Mouse (Mus musculus) MEL (cell line): ENCODE results near the gene Gpr15.
A peak's percentile ranks its signal among the peaks of the same experiment; 100 is the strongest.

ENCODE experiments used
- CTCF ChIP-seq, 3 experiments: IDR thresholded peaks in 2 of 3; conservative IDR thresholded peaks in 1 of 3; 2 replicates each; pipeline ENCODE4 v1.5.1; 2011 to 2012; ENCODE audit warnings: low read length in 3 of 3, low read depth in 2 of 3, mild to moderate bottlenecking in 2 of 3, improper control_type of control experiment in 1 of 3, inconsistent platforms in 1 of 3, mixed read lengths in 1 of 3, moderate library complexity in 1 of 3; ENCODE audit not compliant: control insufficient read depth in 1 of 3, insufficient read depth in 1 of 3, poor library complexity in 1 of 3, severe bottlenecking in 1 of 3
- EP300 ChIP-seq, 2 experiments: IDR thresholded peaks; 2 replicates each; pipeline ENCODE4 v1.6.1; 2011; ENCODE audit warnings: improper control_type of control experiment in 2 of 2, low read length in 2 of 2, low read depth in 1 of 2, mild to moderate bottlenecking in 1 of 2
- GATA1 ChIP-seq: IDR thresholded peaks from 2 replicates; pipeline ENCODE4 v1.6.1; 2011; ENCODE audit warnings: low read depth, low read length, improper control_type of control experiment
- JUND ChIP-seq: IDR thresholded peaks from 2 replicates; pipeline ENCODE4 v1.6.1; 2011; ENCODE audit warnings: low read depth, mild to moderate bottlenecking, improper control_type of control experiment, low read length
- NELFE ChIP-seq: IDR thresholded peaks from 2 replicates; pipeline ENCODE4 v1.6.1; 2011; ENCODE audit warnings: low read depth, low read length, improper control_type of control experiment
- POLR2A ChIP-seq, 2 experiments: IDR thresholded peaks; 2 replicates each; pipeline ENCODE4 v1.6.1; 2011 to 2012; ENCODE audit warnings: low read length in 2 of 2, mild to moderate bottlenecking in 2 of 2, control low read depth in 1 of 2, improper control_type of control experiment in 1 of 2, low read depth in 1 of 2, moderate library complexity in 1 of 2; ENCODE audit not compliant: control insufficient read depth in 1 of 2, insufficient read depth in 1 of 2, poor library complexity in 1 of 2
- RAD21 ChIP-seq: IDR thresholded peaks from 2 replicates; pipeline ENCODE4 v1.6.1; 2011; ENCODE audit warnings: mild to moderate bottlenecking, low read depth, low read length, improper control_type of control experiment
- TAL1 ChIP-seq: IDR thresholded peaks from 2 replicates; pipeline ENCODE4 v1.6.1; 2012; ENCODE audit warnings: mild to moderate bottlenecking, inconsistent platforms, low read length, moderate library complexity, mixed read lengths
- TBP ChIP-seq: IDR thresholded peaks from 2 replicates; pipeline ENCODE4 v1.8.0; 2011; ENCODE audit warnings: low read depth, low read length, improper control_type of control experiment
- UBTF ChIP-seq: IDR thresholded peaks from 2 replicates; pipeline ENCODE4 v1.6.1; 2012; ENCODE audit warnings: low read depth, mild to moderate bottlenecking, inconsistent platforms, low read length, improper control_type of control experiment, moderate library complexity, borderline replicate concordance; ENCODE audit not compliant: insufficient read depth
- ZC3H11A ChIP-seq: IDR thresholded peaks from 2 replicates; pipeline ENCODE4 v1.6.1; 2012; ENCODE audit warnings: low read depth, mild to moderate bottlenecking, inconsistent platforms, low read length, improper control_type of control experiment

DNA sequence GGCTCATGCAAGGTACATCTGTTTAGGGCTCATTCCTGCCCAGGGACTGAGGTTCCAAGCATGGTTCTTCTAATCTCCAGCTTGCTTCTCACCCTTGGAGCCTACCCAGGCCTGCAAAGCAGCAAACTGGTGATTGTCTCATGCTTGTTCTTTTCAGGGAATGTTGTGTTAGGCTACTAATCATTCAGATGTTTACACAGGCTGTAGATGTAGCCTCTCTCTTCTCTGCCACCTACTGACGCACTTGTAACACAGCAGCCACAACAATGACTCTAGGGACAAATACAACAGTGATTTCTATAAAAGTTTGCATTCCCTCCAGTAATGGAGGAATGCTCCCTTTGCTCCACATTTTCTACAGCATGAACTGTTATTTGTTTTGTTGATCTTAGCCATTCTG is 32.4 kb upstream of the Gpr15 start:
- TF ChIP-seq TAL1 (no peak), POLR2A (IDR thresholded peaks at IDR 0.05; ENCODE audit: control insufficient read depth in 1 of 2, insufficient read depth in 1 of 2, low read depth in 1 of 2, low read length in 2 of 2, poor library complexity in 1 of 2) (no peak), CTCF (IDR thresholded peaks at IDR 0.05 in 2 of 3, conservative IDR thresholded peaks at IDR 0.05 in 1 of 3; ENCODE audit: control insufficient read depth in 1 of 3, insufficient read depth in 1 of 3, low read depth in 2 of 3, low read length in 3 of 3, poor library complexity in 1 of 3, severe bottlenecking in 1 of 3) (peak; percentile 35 to 58 (median 47)), JUND (no peak), ZC3H11A (no peak), RAD21 (peak; percentile 57), EP300 (IDR thresholded peaks at IDR 0.05; ENCODE audit: low read depth in 1 of 2, low read length in 2 of 2) (no peak), TBP (no peak), NELFE (no peak), GATA1 (no peak), UBTF (no peak)
